Mouse (Mus musculus): ENCODE results near the gene Zbtb44. TPM values are rescaled to one million over a fixed set of nuclear protein-coding genes. Genes with fewer than 3 reads are reported as not detected.

Zbtb44 gene
- polyA plus RNA-seq, 1 experiment from 2014 or later: 6.5 TPM

- H3K9me3 ChIP-seq (ENCODE audit: control insufficient read depth, low read length): no peaks in the 10 kb centered on the region
- no peaks in the 10 kb centered on the region for H3K36me3 ChIP-seq (ENCODE audit: control insufficient read depth, insufficient read depth, low read length)
- no peak overlapping the region for H3K27ac ChIP-seq (replicated peaks)
- DNase-seq (ENCODE audit: low spot score) (no peak), ATAC-seq (ENCODE audit: low FRiP score, low TSS enrichment) (no peak)
- WGBS: 50% methylated on average over 4 of the region's 4 CpGs
- H3K4me2 ChIP-seq (replicated peaks; ENCODE audit: low read depth): no peak overlapping the region
- no peaks in the 10 kb centered on the region for H3K4me1 ChIP-seq (replicated peaks; ENCODE audit: control insufficient read depth, insufficient read depth)
- H3K9ac ChIP-seq (ENCODE audit: low read length): no peak overlapping the region
- H3K4me3 ChIP-seq (ENCODE audit: low read depth, low read length): no peak overlapping the region
- no peaks in the 10 kb centered on the region for H3K27me3 ChIP-seq (ENCODE audit: control insufficient read depth, insufficient read depth, low read length)
- TF ChIP-seq CTCF (IDR thresholded peaks at IDR 0.05; ENCODE audit: low read depth) (no peak), EP300 (optimal IDR thresholded peaks at IDR 0.05) (no peak)
Observed at GRCm38 (mm10) chr9:31013415-31013814, 17.0 kb upstream of the Zbtb44 start.

DNA sequence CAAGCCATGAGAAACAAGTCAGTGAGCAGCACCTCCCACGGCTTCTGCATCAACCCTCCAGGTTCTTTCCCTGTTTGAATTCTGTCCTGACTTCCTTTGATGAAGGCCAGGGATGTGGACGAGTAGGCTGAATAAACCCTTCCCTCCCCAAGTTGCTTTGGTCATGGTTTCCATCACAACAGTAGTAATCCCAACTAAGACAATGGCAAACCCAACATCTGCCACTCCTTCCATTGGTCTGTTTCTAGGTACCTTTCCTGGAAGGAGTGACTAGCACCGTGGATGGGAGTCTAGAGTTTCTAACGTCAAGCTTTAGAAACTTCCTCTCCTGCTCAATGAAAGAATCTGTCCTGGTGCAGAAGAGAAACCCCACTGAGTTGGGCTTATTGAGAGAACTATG, 12.8 kb upstream of the Zbtb44 start:
- ATAC-seq (ENCODE audit: low FRiP score, low TSS enrichment) (no peak), DNase-seq (ENCODE audit: low spot score) (no peak)
- H3K9me3 ChIP-seq (ENCODE audit: control insufficient read depth, low read length): no peaks in the 10 kb centered on the region
- no peak overlapping the region for H3K4me3 ChIP-seq (ENCODE audit: low read depth, low read length)
- no peaks in the 10 kb centered on the region for H3K36me3 ChIP-seq (ENCODE audit: control insufficient read depth, insufficient read depth, low read length)
- H3K4me1 ChIP-seq (replicated peaks; ENCODE audit: control insufficient read depth, insufficient read depth): no peaks in the 10 kb centered on the region
- no peak overlapping the region for H3K27ac ChIP-seq (replicated peaks)
- no peaks in the 10 kb centered on the region for H3K27me3 ChIP-seq (ENCODE audit: control insufficient read depth, insufficient read depth, low read length)
- TF ChIP-seq CTCF (IDR thresholded peaks at IDR 0.05; ENCODE audit: low read depth): no peak
- no peak for TF ChIP-seq EP300 (optimal IDR thresholded peaks at IDR 0.05)
- H3K4me2 ChIP-seq (replicated peaks; ENCODE audit: low read depth): no peak overlapping the region
- H3K9ac ChIP-seq (ENCODE audit: low read length): no peak overlapping the region
- 70% methylated on average over 4 of the region's 4 CpGs for WGBS

- no peak for TF ChIP-seq CTCF (IDR thresholded peaks at IDR 0.05; ENCODE audit: low read depth)
- no peak for TF ChIP-seq EP300 (optimal IDR thresholded peaks at IDR 0.05)
- 81% methylated on average over 3 of the region's 3 CpGs for WGBS
- Histone ChIP-seq H3K4me1 (replicated peaks; ENCODE audit: control insufficient read depth, insufficient read depth) (no peaks in the 10 kb centered on the region), H3K9me3 (ENCODE audit: control insufficient read depth, low read length) (no peaks in the 10 kb centered on the region), H3K27me3 (ENCODE audit: control insufficient read depth, insufficient read depth, low read length) (no peaks in the 10 kb centered on the region), H3K4me2 (replicated peaks; ENCODE audit: low read depth) (no peak overlapping the region), H3K9ac (ENCODE audit: low read length) (no peak overlapping the region), H3K36me3 (ENCODE audit: control insufficient read depth, insufficient read depth, low read length) (no peaks in the 10 kb centered on the region), H3K27ac (replicated peaks) (no peak overlapping the region), H3K4me3 (ENCODE audit: low read depth, low read length) (no peak overlapping the region)
- no peak for DNase-seq (ENCODE audit: low spot score)
- ATAC-seq (ENCODE audit: low FRiP score, low TSS enrichment): no peak
Observed at GRCm38 (mm10) chr9:31018158-31018557, 12.3 kb upstream of the Zbtb44 start.

DNA sequence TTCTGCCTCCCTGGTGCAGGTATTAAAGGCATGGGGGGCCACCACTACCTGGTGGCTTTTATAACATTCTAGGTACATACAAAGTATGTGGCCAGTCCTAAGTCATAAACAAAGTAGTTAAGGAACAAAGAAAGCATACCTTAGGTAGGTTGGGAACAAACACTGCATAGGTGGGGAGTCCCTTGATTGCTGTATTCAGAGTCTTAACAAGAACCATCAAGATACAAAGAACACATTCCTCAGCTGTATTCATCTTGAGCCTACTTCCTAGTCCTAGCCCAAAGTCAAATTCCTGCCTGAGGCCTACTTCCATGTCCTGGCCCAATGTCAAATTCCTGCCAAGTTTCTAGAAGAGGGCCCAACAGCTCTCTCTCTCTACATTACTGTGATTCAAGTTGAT, 11.7 kb upstream of the Zbtb44 start:
- Histone ChIP-seq H3K9ac (ENCODE audit: low read length) (no peak overlapping the region), H3K27me3 (ENCODE audit: control insufficient read depth, insufficient read depth, low read length) (no peaks in the 10 kb centered on the region)

DNA sequence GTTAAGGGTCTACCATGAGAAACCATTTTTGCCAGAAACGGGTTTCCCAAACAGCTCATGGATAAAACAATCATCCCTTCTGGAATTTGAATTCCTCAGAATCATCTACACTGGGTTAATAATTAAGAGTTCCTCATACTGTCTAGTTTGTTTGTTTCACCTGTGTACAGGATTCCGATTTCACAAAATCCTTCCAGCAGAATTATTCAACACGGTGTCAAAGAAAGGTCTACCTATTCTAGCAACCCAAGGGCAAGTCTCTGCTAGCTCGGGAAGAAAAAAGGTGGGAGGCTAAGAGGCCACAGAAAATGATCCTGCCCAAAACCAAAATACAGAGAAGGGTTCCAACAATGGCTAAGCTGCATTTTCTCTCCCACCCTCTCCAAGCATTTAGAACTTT, 2.2 kb upstream of the Zbtb44 start:
- DNase-seq (ENCODE audit: low spot score): no peak
- no peaks in the 10 kb centered on the region for H3K36me3 ChIP-seq (ENCODE audit: control insufficient read depth, insufficient read depth, low read length)
- no peak overlapping the region for H3K4me3 ChIP-seq (ENCODE audit: low read depth, low read length)
- no peak overlapping the region for H3K9ac ChIP-seq (ENCODE audit: low read length)
- H3K27ac ChIP-seq (replicated peaks): no peak overlapping the region
- 0 out of 2 replicates have a peak, but pooled peaks cover 2% of the 10 kb centered on the region for H3K4me1 ChIP-seq (replicated peaks; ENCODE audit: control insufficient read depth, insufficient read depth)
- no peak for ATAC-seq (ENCODE audit: low FRiP score, low TSS enrichment)
- H3K9me3 ChIP-seq (ENCODE audit: control insufficient read depth, low read length): no peaks in the 10 kb centered on the region
- 72% methylated on average over 4 of the region's 4 CpGs for WGBS
- no peak overlapping the region for H3K4me2 ChIP-seq (replicated peaks; ENCODE audit: low read depth)
- no peaks in the 10 kb centered on the region for H3K27me3 ChIP-seq (ENCODE audit: control insufficient read depth, insufficient read depth, low read length)
- TF ChIP-seq CTCF (IDR thresholded peaks at IDR 0.05; ENCODE audit: low read depth) (no peak), EP300 (optimal IDR thresholded peaks at IDR 0.05) (no peak)

More for the DNA sequence above, 11.7 kb upstream of the Zbtb44 start:
- no peak overlapping the region for H3K27ac ChIP-seq (replicated peaks)
- H3K4me3 ChIP-seq (ENCODE audit: low read depth, low read length): no peak overlapping the region
- TF ChIP-seq EP300 (optimal IDR thresholded peaks at IDR 0.05) (no peak), CTCF (IDR thresholded peaks at IDR 0.05; ENCODE audit: low read depth) (no peak)
- no peak for ATAC-seq (ENCODE audit: low FRiP score, low TSS enrichment)
- no peak overlapping the region for H3K4me2 ChIP-seq (replicated peaks; ENCODE audit: low read depth)
- no peaks in the 10 kb centered on the region for H3K4me1 ChIP-seq (replicated peaks; ENCODE audit: control insufficient read depth, insufficient read depth)
- DNase-seq (ENCODE audit: low spot score): no peak
- no peaks in the 10 kb centered on the region for H3K36me3 ChIP-seq (ENCODE audit: control insufficient read depth, insufficient read depth, low read length)
- H3K9me3 ChIP-seq (ENCODE audit: control insufficient read depth, low read length): no peaks in the 10 kb centered on the region

DNA sequence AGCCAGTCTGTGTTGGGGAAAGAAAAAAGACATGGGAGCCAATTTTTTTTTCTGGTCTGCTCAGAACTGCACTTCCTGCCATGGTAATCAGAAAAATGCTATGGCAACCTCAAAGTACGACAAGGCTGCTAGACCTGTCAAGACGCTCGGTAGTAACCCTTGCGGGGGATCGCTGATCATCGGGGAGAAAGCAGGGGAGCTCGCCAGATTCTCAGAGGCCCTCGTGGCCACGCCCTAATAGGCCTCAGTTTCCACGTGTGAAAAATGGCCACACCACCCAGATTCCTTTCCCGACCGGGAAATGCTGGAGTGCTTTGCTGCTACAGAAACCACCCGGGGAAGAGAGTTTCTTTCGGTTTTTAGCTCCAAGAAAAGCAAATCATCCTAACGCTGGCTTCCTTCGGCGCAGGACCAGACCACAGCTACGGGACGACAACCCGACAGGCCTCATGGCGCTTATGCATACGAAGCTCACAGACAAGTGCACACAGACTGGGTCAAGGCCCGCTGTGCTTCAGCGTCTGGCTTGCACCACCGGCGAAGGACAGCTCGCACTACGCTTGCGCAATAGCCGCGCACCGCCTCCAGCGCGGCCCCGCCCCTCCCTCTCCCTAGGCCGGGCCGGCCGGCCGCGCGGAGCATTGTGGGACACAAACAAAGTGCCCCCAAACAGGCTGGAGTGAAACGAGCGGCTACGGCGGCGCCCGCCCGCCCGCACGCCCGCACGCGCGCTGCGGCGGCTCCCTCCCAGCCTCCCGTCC, 513 bp upstream of the Zbtb44 start:
- Histone ChIP-seq H3K27me3 (ENCODE audit: control insufficient read depth, insufficient read depth, low read length) (no peaks in the 10 kb centered on the region), H3K9ac (ENCODE audit: low read length) (peak overlapping the region; percentile 97), H3K4me1 (replicated peaks; ENCODE audit: control insufficient read depth, insufficient read depth) (0 out of 2 replicates have a peak, but pooled peaks cover 2% of the 10 kb centered on the region), H3K4me2 (replicated peaks; ENCODE audit: low read depth) (peak overlapping the region; percentile 87), H3K36me3 (ENCODE audit: control insufficient read depth, insufficient read depth, low read length) (no peaks in the 10 kb centered on the region), H3K4me3 (ENCODE audit: low read depth, low read length) (peak overlapping the region; percentile 84), H3K9me3 (ENCODE audit: control insufficient read depth, low read length) (no peaks in the 10 kb centered on the region), H3K27ac (replicated peaks) (peak overlapping the region; percentile 99)
- WGBS: under 1% methylated on average over 35 of the region's 57 CpGs
- DNase-seq (ENCODE audit: low spot score) (peak; percentile 98), ATAC-seq (ENCODE audit: low FRiP score, low TSS enrichment) (peak; percentile 97)
- TF ChIP-seq CTCF (IDR thresholded peaks at IDR 0.05; ENCODE audit: low read depth): no peak
- TF ChIP-seq EP300 (optimal IDR thresholded peaks at IDR 0.05): no peak
